Mouse (Mus musculus) ES-E14 (cell line): ENCODE data around the gene 9930022D16Rik. TPM values are rescaled to one million over a fixed set of nuclear protein-coding genes. Genes with fewer than 3 reads are reported as not detected.

Experiments used
- DNase-seq: peaks from one replicate; pipeline ENCODE4 v3.0.0-alpha.2; 2013; ENCODE audit warnings: low read depth, low spot score
- H3K27ac ChIP-seq: 2 replicates; pipeline ENCODE4 v1.5.1; 2012; ENCODE audit warnings: low read depth, mild to moderate bottlenecking, low read length, moderate library complexity, mixed read lengths; ENCODE audit not compliant: poor library complexity, insufficient read depth, severe bottlenecking
- H3K36me3 ChIP-seq: 2 replicates; pipeline ENCODE4 v1.6.1; 2012; ENCODE audit warnings: mild to moderate bottlenecking, low read length, moderate library complexity, mixed read lengths; ENCODE audit not compliant: control insufficient read depth, poor library complexity, insufficient read depth, severe bottlenecking
- H3K4me1 ChIP-seq, 2 experiments: fragments of 150-350 bp in 1 of 2; sonication (generic) in 1 of 2; 2 replicates each; pipeline ENCODE4 v1.6.1; 2012; ENCODE audit warnings: low read length in 2 of 2, mild to moderate bottlenecking in 1 of 2, mixed read lengths in 1 of 2; ENCODE audit not compliant: control insufficient read depth in 2 of 2, insufficient read depth in 2 of 2, poor library complexity in 1 of 2
- H3K4me3 ChIP-seq, 2 experiments: fragments of 150-350 bp in 1 of 2; sonication (generic) in 1 of 2; 2 replicates each; pipeline ENCODE4 v1.5.1; 2012; ENCODE audit warnings: low read length in 2 of 2, low read depth in 1 of 2, mild to moderate bottlenecking in 1 of 2, mixed read lengths in 1 of 2; ENCODE audit not compliant: insufficient read depth in 1 of 2, poor library complexity in 1 of 2, severe bottlenecking in 1 of 2
- H3K9ac ChIP-seq: 2 replicates; pipeline ENCODE4 v1.6.1; 2012; ENCODE audit warnings: low read depth, mild to moderate bottlenecking, low read length, mixed read lengths; ENCODE audit not compliant: poor library complexity, insufficient read depth, severe bottlenecking
- H3K9me3 ChIP-seq: fragments of 150-350 bp; sonication (generic); 2 replicates; pipeline ENCODE4 v1.6.1; 2012; ENCODE audit warnings: low read depth, mild to moderate bottlenecking, low read length; ENCODE audit not compliant: control insufficient read depth, insufficient read depth
- CHD2 ChIP-seq: IDR thresholded peaks from 2 replicates; pipeline ENCODE4 v1.6.1; 2014; ENCODE audit warnings: mild to moderate bottlenecking, low read depth, low read length, inconsistent platforms
- HCFC1 ChIP-seq: IDR thresholded peaks from 2 replicates; pipeline ENCODE4 v1.6.1; 2012; ENCODE audit warnings: low read length, inconsistent platforms, borderline replicate concordance; ENCODE audit not compliant: insufficient read depth
- MAFK ChIP-seq: IDR thresholded peaks from 2 replicates; pipeline ENCODE4 v1.6.1; 2014; ENCODE audit warnings: mild to moderate bottlenecking, low read depth, low read length, inconsistent platforms; ENCODE audit not compliant: insufficient read depth
- ZC3H11A ChIP-seq: IDR thresholded peaks from 2 replicates; pipeline ENCODE4 v1.6.1; 2012; ENCODE audit warnings: low read depth, mild to moderate bottlenecking, inconsistent platforms, low read length, borderline replicate concordance
- ZNF384 ChIP-seq: IDR thresholded peaks from 2 replicates; pipeline ENCODE4 v1.6.1; 2012; ENCODE audit warnings: low read depth, low read length, inconsistent platforms
- in situ Hi-C, 2 experiments: fragments of 600-800 bp; cut with MboI; formaldehyde crosslinking; loops; one replicate each; pipeline ENCODE4 v1.15.1; 2025; ENCODE audit warnings: low sequenced_read_pairs in 2 of 2, inconsistent platforms in 1 of 2; ENCODE audit not compliant: unreplicated experiment in 2 of 2
- total RNA-seq: library from RNA; depleted of rRNA; stranded (reverse); fragments of 300-350 nt; gene quantifications from 2 replicates; pipeline ENCODE4 v1.2.3, GENCODE M21; 2012

The 9930022D16Rik gene
- total RNA-seq, 1 experiment = not detected

GRCm38 (mm10) chr11:109417472-109418040 lies 3.8 kb downstream of the 9930022D16Rik start:
- Histone ChIP-seq H3K36me3 (no peaks in the 10 kb centered on the region), H3K4me3 (no peak overlapping the region), H3K9ac (no peak overlapping the region), H3K27ac (no peak overlapping the region), H3K4me1 (peaks cover 0 to 4% of the 10 kb centered on the region in 2 experiments; a peak in 1 of 4 replicates), H3K9me3 (no peaks in the 10 kb centered on the region)
- in situ Hi-C loops = no loop called here
- no peak for TF ChIP-seq CHD2
- no peak for TF ChIP-seq ZC3H11A
- TF ChIP-seq HCFC1 = no peak
- no peak for TF ChIP-seq MAFK
- no peak for TF ChIP-seq ZNF384
- DNase-seq = no peak

- TF ChIP-seq ZC3H11A = no peak
- TF ChIP-seq HCFC1 = no peak
- no peak for TF ChIP-seq MAFK
- no peak for TF ChIP-seq CHD2
- no peak for TF ChIP-seq ZNF384
- Histone ChIP-seq H3K27ac (no peak overlapping the region), H3K9me3 (no peaks in the 10 kb centered on the region), H3K36me3 (no peaks in the 10 kb centered on the region), H3K9ac (no peak overlapping the region), H3K4me1 (peaks cover 0 to 4% of the 10 kb centered on the region in 2 experiments; a peak in 1 of 4 replicates), H3K4me3 (no peak overlapping the region)
- DNase-seq = no peak
- in situ Hi-C loops = no loop called here
Observed at GRCm38 (mm10) chr11:109419461-109419860, 5.7 kb downstream of the 9930022D16Rik start.

GRCm38 (mm10) chr11:109419961-109420566 lies 6.3 kb downstream of the 9930022D16Rik start:
- Histone ChIP-seq H3K27ac (no peak overlapping the region), H3K4me1 (peaks cover 0 to 4% of the 10 kb centered on the region in 2 experiments; a peak in 1 of 4 replicates), H3K36me3 (no peaks in the 10 kb centered on the region), H3K4me3 (no peak overlapping the region), H3K9me3 (no peaks in the 10 kb centered on the region), H3K9ac (no peak overlapping the region)
- in situ Hi-C loops = no loop called here
- TF ChIP-seq ZC3H11A (no peak), HCFC1 (no peak), MAFK (no peak), CHD2 (no peak), ZNF384 (no peak)
- no peak for DNase-seq

- Histone ChIP-seq H3K9ac (no peak overlapping the region), H3K4me3 (no peak overlapping the region), H3K4me1 (peaks cover 0 to 4% of the 10 kb centered on the region in 2 experiments; a peak in 1 of 4 replicates), H3K36me3 (no peaks in the 10 kb centered on the region), H3K9me3 (no peaks in the 10 kb centered on the region), H3K27ac (no peak overlapping the region)
- in situ Hi-C loops = no loop called here
- DNase-seq = no peak
- TF ChIP-seq MAFK = no peak
- TF ChIP-seq ZC3H11A = no peak
- no peak for TF ChIP-seq ZNF384
- TF ChIP-seq CHD2 = no peak
Observed at GRCm38 (mm10) chr11:109420567-109420962, 6.8 kb downstream of the 9930022D16Rik start.

- TF ChIP-seq ZNF384 = no peak
- no peak for TF ChIP-seq ZC3H11A
- TF ChIP-seq HCFC1 = no peak
- no peak for TF ChIP-seq CHD2
- DNase-seq = no peak
- Histone ChIP-seq H3K9ac (no peak overlapping the region), H3K27ac (no peak overlapping the region), H3K4me1 (peaks cover 0 to 4% of the 10 kb centered on the region in 2 experiments; a peak in 1 of 4 replicates), H3K4me3 (no peak overlapping the region), H3K36me3 (no peaks in the 10 kb centered on the region), H3K9me3 (no peaks in the 10 kb centered on the region)
- in situ Hi-C loops = no loop called here
Observed at GRCm38 (mm10) chr11:109421205-109421604, 7.5 kb downstream of the 9930022D16Rik start.
